Mouse (Mus musculus) kidney, adult 10 weeks (tissue): Measurements from ENCODE around the gene Pxylp1. TPM values are rescaled to one million over a fixed set of nuclear protein-coding genes. Genes with fewer than 3 reads are reported as not detected.

Experiments
- polyA plus RNA-seq: library from polyadenylated mRNA; stranded (reverse); fragments of 350-450 nt; fragmentation: Illumina TruSeq; extraction: RNeasy Lipid Tissue Mini Kit (QIAGEN cat#74804); gene quantifications from one replicate; pipeline ENCODE4 v1.2.3, GENCODE M21; 2014; ENCODE audit warnings: low read depth, low replicate concordance

Gene Pxylp1
- 6.6 TPM for polyA plus RNA-seq

GRCm38 (mm10) chr9:96892546-96892945, at the start of gene Pxylp1:
Gene Pxylp1 (minus strand): TSS chr9:96892669.

Other genes with a start within 250 kb of the Pxylp1 start
- 27.4 TPM for gene Zbtb38, start 139.8 kb downstream of the Pxylp1 start, polyA plus RNA-seq
- gene Spsb4, start 126.2 kb upstream of the Pxylp1 start, polyA plus RNA-seq, result 18.9 TPM
- 241 TPM for gene Slc25a36, start 218.5 kb upstream of the Pxylp1 start, polyA plus RNA-seq